ENCODE assay signal across 24 mouse cellular contexts in genomic region chr5:91767060-91767459, GRCm38 (mm10).
"Had no signal": no experiment of that assay in that cellular context is flagged by ENCODE, and none has a peak within 500 bp of the region (broad histone marks: within the 10 kb centered on the region; RNA-seq: fewer than 3 reads in every experiment).

No protein-coding gene starts in this region.

- H3K4me3 ChIP-seq: limb, embryonic 15.5 days; midbrain, embryonic 10.5 days; midbrain, embryonic 13.5 days; myocyte; neural tube, embryonic 15.5 days; stomach, embryonic 15.5 days had no signal

- H3K4me1 ChIP-seq: stomach, embryonic 15.5 days had no signal

- H3K9ac ChIP-seq: limb, embryonic 15.5 days; liver, embryonic 14.5 days; liver, postnatal 0 days; lung, embryonic 14.5 days; midbrain, embryonic 13.5 days; neural tube, embryonic 15.5 days; stomach, embryonic 15.5 days had no signal

- DNase-seq: kidney, adult 2 months; kidney, postnatal 25 days; left cerebral cortex, postnatal 4 days; liver, postnatal 0 days; lung, embryonic 14.5 days; lung, postnatal 36 days; right cerebral cortex, adult 18-20 months; right cerebral cortex, postnatal 14 days; right cerebral cortex, postnatal 4 days; thymus, adult 2 months; thymus, postnatal 14 days had no signal

- H3K9me3 ChIP-seq: limb, embryonic 15.5 days; megakaryocyte, embryonic 14.5 days; midbrain, embryonic 10.5 days; midbrain, embryonic 13.5 days; neural tube, embryonic 15.5 days; stomach, embryonic 15.5 days had no signal

- ATAC-seq: intestine, postnatal 0 days; liver, postnatal 0 days; lung, postnatal 0 days; midbrain, embryonic 13.5 days; midbrain, embryonic 16.5 days had no signal

- H3K4me2 ChIP-seq: limb, embryonic 15.5 days; liver, embryonic 11.5 days; lung, embryonic 14.5 days; midbrain, embryonic 13.5 days; neural tube, embryonic 15.5 days; stomach, embryonic 15.5 days had no signal

- H3K27ac ChIP-seq: kidney, postnatal 0 days; limb, embryonic 15.5 days; liver, embryonic 14.5 days; midbrain, embryonic 10.5 days; midbrain, embryonic 13.5 days; neural tube, embryonic 15.5 days; stomach, embryonic 15.5 days had no signal

- H3K27me3 ChIP-seq: limb, embryonic 15.5 days; midbrain, embryonic 13.5 days; neural tube, embryonic 15.5 days; stomach, embryonic 15.5 days had no signal

- H3K36me3 ChIP-seq: limb, embryonic 15.5 days; midbrain, embryonic 10.5 days; midbrain, embryonic 13.5 days; neural tube, embryonic 15.5 days; stomach, embryonic 15.5 days had no signal
